Mouse (Mus musculus) bone marrow macrophage, adult 2 months (primary cell): ENCODE data around the gene Zfp423.

Experiments
- CTCF ChIP-seq: IDR thresholded peaks from 2 replicates; pipeline ENCODE4 v1.5.1; 2012; ENCODE audit warnings: low read depth, mild to moderate bottlenecking, low read length, moderate library complexity
- POLR2A ChIP-seq: IDR thresholded peaks from 2 replicates; pipeline ENCODE4 v1.6.1; 2012; ENCODE audit warnings: mild to moderate bottlenecking, low read depth, low read length, borderline replicate concordance

DNA sequence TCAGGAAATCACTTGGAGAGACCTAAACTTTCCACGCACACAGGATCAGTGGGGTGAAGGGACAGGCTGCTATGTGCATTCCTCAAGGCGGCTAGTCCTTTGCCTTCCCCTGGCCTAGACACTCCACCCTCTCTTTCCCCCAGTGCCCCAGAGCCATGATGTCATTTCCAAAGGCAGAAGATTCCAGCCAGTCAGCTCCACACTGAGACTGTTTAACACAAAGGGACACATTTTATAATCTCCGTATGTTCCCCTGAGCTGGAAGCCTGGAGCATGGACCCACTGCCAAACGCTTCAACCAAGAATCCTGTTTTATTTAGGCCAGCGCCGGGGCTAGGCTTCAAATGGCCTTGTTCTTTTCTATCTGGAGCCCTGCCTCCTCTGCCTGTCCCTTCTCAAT lies 111.6 kb downstream of the Zfp423 start:
- TF ChIP-seq CTCF (no peak), POLR2A (no peak)
